Mouse (Mus musculus) CH12F3 (cell line): ENCODE data around the gene Gm39566.

Experiments
- in situ Hi-C: fragments of 300-500 bp; cut with MboI; formaldehyde crosslinking; loops from 2 replicates; pipeline ENCODE4 v1.14.3; 2020; ENCODE audit warnings: low sequenced_read_pairs

Gm39566 gene

GRCm38 (mm10) chr11:69835326-69835965 lies 20.3 kb upstream of the Gm39566 start:
- in situ Hi-C loops, result no loop called here

GRCm38 (mm10) chr11:69834001-69834549 lies 19.0 kb upstream of the Gm39566 start:
- in situ Hi-C loops, result no loop called here

- in situ Hi-C loops, result no loop called here
Observed at GRCm38 (mm10) chr11:69833554-69833953, 18.5 kb upstream of the Gm39566 start.

- in situ Hi-C loops, result no loop called here
Observed at GRCm38 (mm10) chr11:69828832-69829231, 13.7 kb upstream of the Gm39566 start.

GRCm38 (mm10) chr11:69823456-69823855 lies 8.4 kb upstream of the Gm39566 start:
- in situ Hi-C loops, result no loop called here

- in situ Hi-C loops, result no loop called here
Observed at GRCm38 (mm10) chr11:69822080-69822479, 7.0 kb upstream of the Gm39566 start, which contains the start of gene Spem1. TSS of gene Spem1 (minus strand) at chr11:69822180.

GRCm38 (mm10) chr11:69818871-69819270 lies 3.8 kb upstream of the Gm39566 start:
- in situ Hi-C loops, result no loop called here

- in situ Hi-C loops, result no loop called here
Observed at GRCm38 (mm10) chr11:69818365-69818764, 3.3 kb upstream of the Gm39566 start, which contains the start of gene Spem2. TSS of gene Spem2 (minus strand) at chr11:69818465.

GRCm38 (mm10) chr11:69816520-69816919 lies 1.4 kb upstream of the Gm39566 start:
- in situ Hi-C loops, result no loop called here

GRCm38 (mm10) chr11:69810280-69810679 lies 4.8 kb downstream of the Gm39566 start:
- in situ Hi-C loops, result no loop called here

- in situ Hi-C loops, result no loop called here
Observed at GRCm38 (mm10) chr11:69807641-69808040, 7.5 kb downstream of the Gm39566 start.

GRCm38 (mm10) chr11:69806378-69806777 lies 8.7 kb downstream of the Gm39566 start:
- in situ Hi-C loops, result no loop called here

GRCm38 (mm10) chr11:69804972-69805909 lies 9.9 kb downstream of the Gm39566 start, which contains the start of gene Tmem102:
TSS of gene Tmem102 (minus strand) at chr11:69805624.
- in situ Hi-C loops, result no loop called here

- in situ Hi-C loops, result no loop called here
Observed at GRCm38 (mm10) chr11:69804652-69804940, 10.5 kb downstream of the Gm39566 start.

GRCm38 (mm10) chr11:69803786-69804651 lies 11.1 kb downstream of the Gm39566 start:
- in situ Hi-C loops, result no loop called here

- in situ Hi-C loops, result no loop called here
Observed at GRCm38 (mm10) chr11:69803328-69803727, 11.8 kb downstream of the Gm39566 start.

- in situ Hi-C loops, result no loop called here
Observed at GRCm38 (mm10) chr11:69802648-69803105, 12.4 kb downstream of the Gm39566 start.

GRCm38 (mm10) chr11:69801379-69801977 lies 13.6 kb downstream of the Gm39566 start, which contains the start of gene Fgf11:
TSS of gene Fgf11 (minus strand) at chr11:69801857.
- in situ Hi-C loops, result no loop called here

- in situ Hi-C loops, result no loop called here
Observed at GRCm38 (mm10) chr11:69800392-69801197, 14.5 kb downstream of the Gm39566 start.

- in situ Hi-C loops, result no loop called here
Observed at GRCm38 (mm10) chr11:69800138-69800391, 15.0 kb downstream of the Gm39566 start.
